Mouse (Mus musculus) MEL (cell line): ENCODE measurements around the gene Rnase10. TPM values are rescaled to one million over a fixed set of nuclear protein-coding genes. Genes with fewer than 3 reads are reported as not detected.

Experiments used
- DNase-seq: peaks from one replicate; pipeline ENCODE4 v3.0.0; 2011; ENCODE audit warnings: low read depth, low spot score
- H3K27ac ChIP-seq: 2 replicates; pipeline ENCODE4 v1.5.1; 2012; ENCODE audit warnings: low read depth, mild to moderate bottlenecking, control low read depth, low read length, moderate library complexity; ENCODE audit not compliant: control insufficient read depth
- H3K27me3 ChIP-seq, 2 experiments: fragments of 150-350 bp in 1 of 2; sonication (generic) in 1 of 2; 2 replicates each; pipeline ENCODE4 v1.6.1; 2012; ENCODE audit warnings: low read length in 2 of 2, mild to moderate bottlenecking in 2 of 2, improper control_type of control experiment in 1 of 2, moderate library complexity in 1 of 2; ENCODE audit not compliant: insufficient read depth in 2 of 2, control insufficient read depth in 1 of 2
- H3K36me3 ChIP-seq, 2 experiments: 2 replicates each; pipeline ENCODE4 v1.6.1; 2012 to 2014; ENCODE audit warnings: low read length in 2 of 2, improper control_type of control experiment in 1 of 2, inconsistent platforms in 1 of 2, mild to moderate bottlenecking in 1 of 2; ENCODE audit not compliant: insufficient read depth in 2 of 2, control insufficient read depth in 1 of 2
- H3K4me1 ChIP-seq, 2 experiments: fragments of 150-350 bp in 1 of 2; sonication (generic) in 1 of 2; 2 replicates each; pipeline ENCODE4 v1.6.1; 2012; ENCODE audit warnings: low read length in 2 of 2, improper control_type of control experiment in 1 of 2, mild to moderate bottlenecking in 1 of 2; ENCODE audit not compliant: insufficient read depth in 2 of 2, control insufficient read depth in 1 of 2
- H3K4me3 ChIP-seq, 2 experiments: fragments of 150-350 bp in 1 of 2; sonication (generic) in 1 of 2; 2 replicates each; pipeline ENCODE4 v1.5.1; 2012; ENCODE audit warnings: low read depth in 2 of 2, low read length in 2 of 2, mild to moderate bottlenecking in 2 of 2, moderate library complexity in 2 of 2, control low read depth in 1 of 2, improper control_type of control experiment in 1 of 2; ENCODE audit not compliant: control insufficient read depth in 1 of 2, insufficient read depth in 1 of 2
- H3K79me2 ChIP-seq: 2 replicates; pipeline ENCODE4 v1.6.1; 2012; ENCODE audit warnings: mild to moderate bottlenecking, low read length, moderate library complexity; ENCODE audit not compliant: control insufficient read depth, poor library complexity, insufficient read depth
- H3K9ac ChIP-seq: 2 replicates; pipeline ENCODE4 v1.6.1; 2012; ENCODE audit warnings: low read depth, mild to moderate bottlenecking, control low read depth, low read length, moderate library complexity; ENCODE audit not compliant: control insufficient read depth, poor library complexity, severe bottlenecking
- H3K9me3 ChIP-seq: fragments of 150-350 bp; sonication (generic); replicated peaks from 2 replicates; pipeline ENCODE4 v1.6.1; 2012; ENCODE audit warnings: mild to moderate bottlenecking, low read length, improper control_type of control experiment, moderate library complexity; ENCODE audit not compliant: insufficient read depth
- BHLHE40 ChIP-seq: IDR thresholded peaks from 2 replicates; pipeline ENCODE4 v1.6.1; 2012; ENCODE audit warnings: low read depth, mild to moderate bottlenecking, inconsistent platforms, low read length, improper control_type of control experiment, borderline replicate concordance
- CHD1 ChIP-seq: IDR thresholded peaks from 2 replicates; pipeline ENCODE4 v1.6.1; 2012; ENCODE audit warnings: low read depth, mild to moderate bottlenecking, inconsistent platforms, low read length, improper control_type of control experiment
- CHD2 ChIP-seq: IDR thresholded peaks from 2 replicates; pipeline ENCODE4 v1.6.1; 2011; ENCODE audit warnings: low read length, improper control_type of control experiment
- CTCF ChIP-seq, 3 experiments: IDR thresholded peaks in 2 of 3; conservative IDR thresholded peaks in 1 of 3; 2 replicates each; pipeline ENCODE4 v1.5.1; 2011 to 2012; ENCODE audit warnings: low read length in 3 of 3, low read depth in 2 of 3, mild to moderate bottlenecking in 2 of 3, improper control_type of control experiment in 1 of 3, inconsistent platforms in 1 of 3, mixed read lengths in 1 of 3, moderate library complexity in 1 of 3; ENCODE audit not compliant: control insufficient read depth in 1 of 3, insufficient read depth in 1 of 3, poor library complexity in 1 of 3, severe bottlenecking in 1 of 3
- E2F4 ChIP-seq: IDR thresholded peaks from 2 replicates; pipeline ENCODE4 v1.6.1; 2011; ENCODE audit warnings: low read depth, low read length, improper control_type of control experiment, borderline replicate concordance
- EP300 ChIP-seq, 2 experiments: IDR thresholded peaks; 2 replicates each; pipeline ENCODE4 v1.6.1; 2011; ENCODE audit warnings: improper control_type of control experiment in 2 of 2, low read length in 2 of 2, low read depth in 1 of 2, mild to moderate bottlenecking in 1 of 2
- GABPA ChIP-seq: IDR thresholded peaks from 2 replicates; pipeline ENCODE4 v1.6.1; 2012; ENCODE audit warnings: low read depth, mild to moderate bottlenecking, inconsistent platforms, low read length, improper control_type of control experiment, moderate library complexity
- GATA1 ChIP-seq: IDR thresholded peaks from 2 replicates; pipeline ENCODE4 v1.6.1; 2011; ENCODE audit warnings: low read depth, low read length, improper control_type of control experiment
- HCFC1 ChIP-seq: IDR thresholded peaks from 2 replicates; pipeline ENCODE4 v1.6.1; 2012; ENCODE audit warnings: low read depth, mild to moderate bottlenecking, inconsistent platforms, low read length, improper control_type of control experiment, moderate library complexity
- JUND ChIP-seq: IDR thresholded peaks from 2 replicates; pipeline ENCODE4 v1.6.1; 2011; ENCODE audit warnings: low read depth, mild to moderate bottlenecking, improper control_type of control experiment, low read length
- MAFK ChIP-seq: IDR thresholded peaks from 2 replicates; pipeline ENCODE4 v1.6.1; 2011; ENCODE audit warnings: low read depth, mild to moderate bottlenecking, low read length, improper control_type of control experiment, borderline replicate concordance
- MAX ChIP-seq: IDR thresholded peaks from 2 replicates; pipeline ENCODE4 v1.6.1; 2011; ENCODE audit warnings: low read length, improper control_type of control experiment
- MAZ ChIP-seq: IDR thresholded peaks from 2 replicates; pipeline ENCODE4 v1.6.1; 2012; ENCODE audit warnings: low read depth, mild to moderate bottlenecking, inconsistent platforms, low read length, improper control_type of control experiment
- MEF2A ChIP-seq: IDR thresholded peaks from 2 replicates; pipeline ENCODE4 v1.6.1; 2014; ENCODE audit warnings: low read depth, mild to moderate bottlenecking, inconsistent platforms, low read length, improper control_type of control experiment; ENCODE audit not compliant: poor library complexity, insufficient replicate concordance, severe bottlenecking; ENCODE audit errors: extremely low read depth
- MYB ChIP-seq: IDR thresholded peaks from 2 replicates; pipeline ENCODE4 v1.6.1; 2011; ENCODE audit warnings: mild to moderate bottlenecking, low read depth, low read length, improper control_type of control experiment
- MYC ChIP-seq: IDR thresholded peaks from 2 replicates; pipeline ENCODE4 v1.6.1; 2011; ENCODE audit warnings: low read depth, mild to moderate bottlenecking, low read length, improper control_type of control experiment, moderate library complexity
- POLR2A ChIP-seq, 2 experiments: IDR thresholded peaks; 2 replicates each; pipeline ENCODE4 v1.6.1; 2011 to 2012; ENCODE audit warnings: low read length in 2 of 2, mild to moderate bottlenecking in 2 of 2, control low read depth in 1 of 2, improper control_type of control experiment in 1 of 2, low read depth in 1 of 2, moderate library complexity in 1 of 2; ENCODE audit not compliant: control insufficient read depth in 1 of 2, insufficient read depth in 1 of 2, poor library complexity in 1 of 2
- POLR2AphosphoS2 ChIP-seq: IDR thresholded peaks from 2 replicates; pipeline ENCODE4 v1.6.1; 2011; ENCODE audit warnings: low read length, improper control_type of control experiment
- POLR2AphosphoS5 ChIP-seq: IDR thresholded peaks from 2 replicates; pipeline ENCODE4 v1.6.1; 2012; ENCODE audit warnings: low read depth, borderline replicate concordance, mild to moderate bottlenecking, inconsistent platforms, low read length, moderate library complexity, mixed read lengths
- RCOR1 ChIP-seq: IDR thresholded peaks from 2 replicates; pipeline ENCODE4 v1.6.1; 2012; ENCODE audit warnings: low read depth, mild to moderate bottlenecking, inconsistent platforms, low read length, improper control_type of control experiment
- SIN3A ChIP-seq: IDR thresholded peaks from 2 replicates; pipeline ENCODE4 v1.6.1; 2012; ENCODE audit warnings: low read length, improper control_type of control experiment, inconsistent platforms
- SMC3 ChIP-seq: IDR thresholded peaks from 2 replicates; pipeline ENCODE4 v1.6.1; 2011; ENCODE audit warnings: low read depth, low read length, improper control_type of control experiment
- TBP ChIP-seq: IDR thresholded peaks from 2 replicates; pipeline ENCODE4 v1.8.0; 2011; ENCODE audit warnings: low read depth, low read length, improper control_type of control experiment
- TCF12 ChIP-seq: IDR thresholded peaks from 2 replicates; pipeline ENCODE4 v1.6.1; 2014; ENCODE audit warnings: low read depth, mild to moderate bottlenecking, inconsistent platforms, low read length, improper control_type of control experiment, moderate library complexity
- ZC3H11A ChIP-seq: IDR thresholded peaks from 2 replicates; pipeline ENCODE4 v1.6.1; 2012; ENCODE audit warnings: low read depth, mild to moderate bottlenecking, inconsistent platforms, low read length, improper control_type of control experiment
- polyA plus RNA-seq, 2 experiments: library from polyadenylated mRNA; stranded (reverse) in 1 of 2; unstranded in 1 of 2; fragments of >175 nt in 1 of 2; fragments of >200 nt in 1 of 2; gene quantifications; 2 replicates each; pipeline versions ENCODE4 v1.2.1 to v1.2.4; 2012; ENCODE audit warnings: low replicate concordance in 2 of 2, low read depth in 1 of 2; ENCODE audit not compliant: insufficient read length in 2 of 2, insufficient read depth in 1 of 2, missing spikeins in 1 of 2
- total RNA-seq: library from RNA; depleted of rRNA; stranded (reverse); fragments of 300-350 nt; gene quantifications from 2 replicates; pipeline ENCODE4 v1.2.3, GENCODE M21; 2012

The Rnase10 gene
- total and polyA plus RNA-seq, 3 experiments = not detected

DNA sequence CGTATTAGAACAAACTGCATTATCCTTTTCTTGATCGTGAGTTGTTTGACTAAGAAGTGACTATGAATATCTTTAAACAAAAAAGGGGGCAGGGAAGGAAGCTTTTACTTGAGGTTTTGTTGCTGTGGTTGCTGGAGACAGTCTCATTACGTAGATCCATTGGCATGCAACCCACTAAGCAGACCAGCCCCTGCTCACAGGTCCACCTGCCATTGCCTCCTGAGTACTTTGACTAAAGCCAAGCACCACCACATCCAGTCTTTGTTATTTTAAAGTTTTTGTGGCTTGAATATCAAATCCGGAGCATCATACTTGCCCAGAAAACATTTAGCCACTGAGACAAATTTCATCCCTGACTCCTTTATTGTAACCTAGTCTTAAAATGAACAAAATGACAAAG is 28.7 kb downstream of the Rnase10 start:
- TF ChIP-seq TCF12 (no peak), MEF2A (no peak), MAFK (no peak), BHLHE40 (no peak), CHD2 (no peak), TBP (no peak), CTCF (IDR thresholded peaks at IDR 0.05 in 2 of 3, conservative IDR thresholded peaks at IDR 0.05 in 1 of 3; ENCODE audit: control insufficient read depth in 1 of 3, insufficient read depth in 1 of 3, low read depth in 2 of 3, low read length in 3 of 3, poor library complexity in 1 of 3, severe bottlenecking in 1 of 3) (no peak), POLR2AphosphoS2 (no peak), GATA1 (no peak), ZC3H11A (no peak)
- no peak for DNase-seq
- H3K4me1 ChIP-seq = no peaks in the 10 kb centered on the region
- no peak overlapping the region for H3K27ac ChIP-seq
- H3K9me3 ChIP-seq = no peaks in the 10 kb centered on the region
- H3K27me3 ChIP-seq = peaks cover 0 to 2% of the 10 kb centered on the region in 2 experiments
- H3K4me3 ChIP-seq = no peak overlapping the region
- H3K36me3 ChIP-seq = no peaks in the 10 kb centered on the region
- no peaks in the 10 kb centered on the region for H3K79me2 ChIP-seq
- no peak overlapping the region for H3K9ac ChIP-seq

DNA sequence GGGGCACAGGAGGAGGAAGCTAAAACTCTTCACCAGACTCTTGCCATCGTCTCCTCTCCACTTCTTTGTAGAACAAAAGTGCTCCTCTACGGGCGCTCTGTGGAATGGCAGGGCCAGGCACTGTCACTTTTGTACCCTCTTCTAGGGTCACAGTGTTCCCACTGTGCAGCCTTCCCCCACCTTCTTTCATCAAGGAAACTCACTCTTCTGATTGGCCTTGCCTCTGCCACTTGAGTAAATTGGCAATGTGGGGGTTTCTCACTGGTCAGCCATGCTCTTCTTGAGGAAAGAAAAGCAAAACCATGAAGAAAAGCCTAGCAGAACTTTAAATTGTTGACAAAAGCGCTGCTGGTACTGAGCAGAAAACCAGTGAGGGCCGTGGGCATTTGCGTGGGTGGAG is 34.2 kb downstream of the Rnase10 start, which contains the start of gene Rnase9:
Gene Rnase9, minus strand, starts transcription at position 101 of the 400 bp plus-strand sequence.
- Histone ChIP-seq H3K27ac (no peak within 1 kb of the TSS), H3K4me3 (no peak within 1 kb of the TSS), H3K9ac (no peak within 1 kb of the TSS), H3K9me3 (no peaks in the 10 kb centered on the region), H3K36me3 (no peaks in the 10 kb centered on the region), H3K4me1 (no peaks in the 10 kb centered on the region), H3K79me2 (no peaks in the 10 kb centered on the region), H3K27me3 (no peaks in the 10 kb centered on the region; a peak in 1 of 4 replicates)
- TF ChIP-seq SMC3 = no peak
- TF ChIP-seq MAX = no peak
- DNase-seq = no peak

DNA sequence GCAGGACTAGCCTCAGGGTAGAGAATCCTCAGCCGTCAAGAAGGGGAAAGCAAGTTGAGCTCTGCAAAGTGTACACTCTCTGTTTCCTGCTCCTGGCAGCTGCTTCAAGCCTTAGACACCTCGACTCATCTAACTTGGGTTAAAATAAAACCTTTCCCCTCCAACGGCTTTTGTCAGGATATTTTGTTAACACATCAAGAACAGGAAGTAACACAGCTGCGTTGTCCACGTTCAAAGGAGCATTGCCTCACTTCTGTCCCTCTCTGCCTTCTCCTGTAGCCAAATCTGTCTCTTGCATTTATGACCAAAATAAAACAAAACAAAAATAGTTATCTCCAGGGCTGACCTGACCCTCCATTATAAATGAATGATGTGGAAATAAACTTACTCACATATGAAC is 40.3 kb downstream of the Rnase10 start:
- TF ChIP-seq MAFK = no peak
- TF ChIP-seq EP300 (IDR thresholded peaks at IDR 0.05; ENCODE audit: low read depth in 1 of 2, low read length in 2 of 2) = no peak
- no peak for TF ChIP-seq CHD2
- TF ChIP-seq MYC = no peak
- TF ChIP-seq POLR2AphosphoS5 = no peak
- TF ChIP-seq MYB = no peak
- TF ChIP-seq POLR2A (IDR thresholded peaks at IDR 0.05; ENCODE audit: control insufficient read depth in 1 of 2, insufficient read depth in 1 of 2, low read depth in 1 of 2, low read length in 2 of 2, poor library complexity in 1 of 2) = no peak
- no peak for TF ChIP-seq GABPA
- TF ChIP-seq JUND = no peak
- no peak for TF ChIP-seq TBP
- no peak for TF ChIP-seq POLR2AphosphoS2
- no peak for TF ChIP-seq RCOR1
- TF ChIP-seq HCFC1 = no peak
- TF ChIP-seq SMC3 = no peak
- TF ChIP-seq MAZ = no peak
- TF ChIP-seq CHD1 = no peak
- no peak for TF ChIP-seq E2F4
- TF ChIP-seq SIN3A = no peak
- no peak for TF ChIP-seq GATA1
- TF ChIP-seq, all 39 proteins: peak for 0
- Histone ChIP-seq H3K9me3 (no peaks in the 10 kb centered on the region), H3K4me1 (no peaks in the 10 kb centered on the region), H3K36me3 (no peaks in the 10 kb centered on the region), H3K4me3 (no peak overlapping the region), H3K9ac (no peak overlapping the region), H3K79me2 (no peaks in the 10 kb centered on the region), H3K27me3 (no peaks in the 10 kb centered on the region; a peak in 3 of 4 replicates), H3K27ac (no peak overlapping the region)
- DNase-seq = no peak
